Comparison of ENCODE assay signal across 19 mouse cellular contexts in the genomic region with DNA sequence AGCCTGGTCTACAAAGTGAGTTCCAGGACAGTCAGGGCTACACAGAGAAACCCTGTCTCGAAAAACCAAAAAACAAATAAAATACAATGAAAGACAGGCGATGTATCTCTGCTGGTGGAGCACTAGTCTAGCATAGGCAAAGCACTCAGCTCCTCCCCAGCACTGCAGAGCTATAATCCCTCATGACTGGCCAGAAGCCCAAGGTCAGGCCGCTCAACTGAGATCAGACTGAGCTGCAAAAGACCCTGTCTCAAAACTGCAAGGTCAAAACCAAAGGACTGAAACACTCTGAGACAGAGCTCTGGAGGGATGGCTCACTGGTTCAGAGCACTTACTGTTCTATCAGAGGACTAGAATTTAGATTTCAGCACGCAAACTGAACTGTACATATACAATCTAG.
"Had no signal": no experiment of that assay in that cellular context is flagged by ENCODE, and none has a peak within 500 bp of the region (broad histone marks: within the 10 kb centered on the region; RNA-seq: fewer than 3 reads in every experiment).

No protein-coding gene starts in this region.

- H3K27me3 ChIP-seq: limb, embryonic 13.5 days; liver, embryonic 12.5 days; liver, embryonic 15.5 days; lung, embryonic 15.5 days; stomach, embryonic 15.5 days had no signal

- H3K27ac ChIP-seq: limb, embryonic 10.5 days; limb, embryonic 13.5 days; liver, embryonic 12.5 days; liver, embryonic 15.5 days; lung, embryonic 15.5 days; stomach, embryonic 15.5 days had no signal

- H3K4me3 ChIP-seq: limb, embryonic 10.5 days; limb, embryonic 13.5 days; liver, embryonic 12.5 days; liver, embryonic 15.5 days; lung, embryonic 15.5 days; stomach, embryonic 15.5 days had no signal

- ATAC-seq: liver, embryonic 12.5 days had no signal

- H3K9me3 ChIP-seq: limb, embryonic 10.5 days; limb, embryonic 13.5 days; liver, embryonic 12.5 days; liver, embryonic 15.5 days; lung, embryonic 15.5 days; stomach, embryonic 15.5 days had no signal

- H3K9ac ChIP-seq: limb, embryonic 13.5 days; liver, embryonic 12.5 days; liver, embryonic 15.5 days; lung, embryonic 15.5 days; stomach, embryonic 15.5 days had no signal

- H3K4me1 ChIP-seq: liver, embryonic 12.5 days; liver, embryonic 15.5 days; stomach, embryonic 15.5 days had no signal

- DNase-seq: kidney, adult 9 months; kidney, postnatal 14 days; kidney, postnatal 4 days; liver; lung, adult 18-20 months; lung, postnatal 10 days; lung, postnatal 36 days; midbrain, embryonic 14.5 days; retina, postnatal 1 day; right cerebral cortex, postnatal 25 days; spleen, adult 18-20 months; thymus, postnatal 36 days had no signal

- H3K36me3 ChIP-seq: limb, embryonic 10.5 days; limb, embryonic 13.5 days; liver, embryonic 12.5 days; liver, embryonic 15.5 days; lung, embryonic 15.5 days; stomach, embryonic 15.5 days had no signal

- H3K4me2 ChIP-seq: limb, embryonic 13.5 days; liver, embryonic 12.5 days; liver, embryonic 15.5 days; lung, embryonic 15.5 days; midbrain, embryonic 11.5 days; stomach, embryonic 15.5 days had no signal
